Mouse (Mus musculus): ENCODE measurements around the gene Acp6.

The Acp6 gene

DNA sequence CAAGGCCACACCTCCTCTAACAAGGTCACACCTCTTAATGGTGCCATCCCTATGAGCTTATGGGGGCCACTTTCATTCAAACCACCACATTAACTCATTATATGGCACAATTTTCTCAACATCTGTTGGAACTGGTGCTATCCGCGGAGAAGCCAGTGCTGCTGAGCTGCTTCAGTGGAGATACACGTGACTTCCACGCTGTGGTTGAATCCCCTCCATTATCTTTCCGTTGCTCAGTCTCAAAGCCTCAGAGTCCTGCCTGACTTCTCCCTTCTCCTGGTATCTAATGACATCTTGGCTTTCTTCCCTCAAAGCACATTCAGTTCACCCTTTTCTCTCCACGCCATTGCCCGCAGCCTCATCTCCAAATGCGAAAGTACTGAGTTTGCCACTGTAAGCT, 38.0 kb downstream of the Acp6 start:
- no peak for DNase-seq (ENCODE audit: low spot score in 2 of 2)

- no peak for DNase-seq (ENCODE audit: low spot score in 2 of 2)
These were observed 40.7 kb downstream of the Acp6 start for GRCm38 (mm10) chr3:97199261-97199660.

DNA sequence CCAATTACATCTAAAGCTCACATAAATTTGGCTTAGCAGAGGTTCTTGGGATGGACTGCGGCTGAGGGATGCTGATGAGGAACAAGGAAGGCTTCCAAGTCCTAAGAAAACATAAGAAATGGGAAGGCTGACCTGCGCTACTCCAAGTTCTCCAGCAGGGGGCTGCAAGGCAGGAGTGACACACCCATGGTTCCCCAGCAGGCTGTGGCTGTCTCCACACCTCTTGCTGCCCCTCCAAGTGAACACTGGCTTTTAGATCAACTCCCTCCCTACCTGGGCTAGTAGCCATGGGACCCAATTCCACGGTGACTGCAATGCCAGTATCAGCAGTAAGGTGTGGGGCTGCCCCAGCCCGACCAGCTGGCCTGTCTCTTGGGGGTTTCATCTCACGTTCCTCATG, 43.4 kb downstream of the Acp6 start:
- peak; percentile 16 to 45 for DNase-seq (ENCODE audit: low spot score in 2 of 2)

GRCm38 (mm10) chr3:97203880-97204279, 45.3 kb downstream of the Acp6 start:
- peak in 1 of 2 experiments; percentile 59 for DNase-seq (ENCODE audit: low spot score in 2 of 2)

DNA sequence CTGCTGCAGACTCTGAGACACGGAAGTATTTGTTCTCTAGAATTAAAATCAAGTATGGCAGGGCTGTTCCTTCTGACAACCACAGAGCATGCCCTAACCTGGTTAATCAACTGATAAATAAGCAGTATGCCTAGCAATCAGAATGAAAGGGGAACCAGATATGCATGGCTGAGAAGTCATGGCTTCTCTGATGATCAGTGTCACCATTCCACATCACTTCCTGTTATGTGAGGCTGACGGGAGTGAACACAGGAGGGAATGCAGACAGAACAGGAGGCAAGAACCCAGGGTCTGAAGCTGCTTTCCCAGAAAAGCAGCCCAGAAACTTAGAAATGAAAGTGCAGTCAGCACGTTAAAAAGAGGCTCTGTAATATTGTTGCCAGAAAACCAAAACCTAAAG, 47.9 kb downstream of the Acp6 start:
- DNase-seq (ENCODE audit: low spot score in 2 of 2) = peak in 1 of 2 experiments; percentile 33

- no peak for DNase-seq (ENCODE audit: low spot score in 2 of 2)
These were observed 50.8 kb downstream of the Acp6 start for GRCm38 (mm10) chr3:97209351-97209750.

DNA sequence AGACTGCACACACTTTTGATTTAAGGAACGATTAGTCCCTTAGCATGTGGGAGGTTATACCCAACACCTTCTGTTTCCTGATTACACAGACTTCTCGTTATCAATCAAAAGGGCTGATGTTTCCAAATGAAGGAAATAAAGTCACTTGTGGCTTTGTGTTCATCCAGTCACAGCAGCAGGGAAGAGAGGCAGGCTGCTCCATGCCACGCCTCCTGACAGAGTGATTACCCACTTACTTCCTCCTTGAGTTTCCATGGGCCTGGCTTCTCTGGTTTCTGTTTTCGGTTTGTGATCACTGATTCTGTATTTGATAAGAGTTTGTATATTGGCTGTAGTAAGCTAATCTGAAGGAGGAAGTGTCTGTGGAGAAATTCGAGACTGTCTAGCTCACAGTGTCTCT, 52.6 kb downstream of the Acp6 start:
- DNase-seq (ENCODE audit: low spot score in 2 of 2) = peak in 1 of 2 experiments; percentile 26

DNA sequence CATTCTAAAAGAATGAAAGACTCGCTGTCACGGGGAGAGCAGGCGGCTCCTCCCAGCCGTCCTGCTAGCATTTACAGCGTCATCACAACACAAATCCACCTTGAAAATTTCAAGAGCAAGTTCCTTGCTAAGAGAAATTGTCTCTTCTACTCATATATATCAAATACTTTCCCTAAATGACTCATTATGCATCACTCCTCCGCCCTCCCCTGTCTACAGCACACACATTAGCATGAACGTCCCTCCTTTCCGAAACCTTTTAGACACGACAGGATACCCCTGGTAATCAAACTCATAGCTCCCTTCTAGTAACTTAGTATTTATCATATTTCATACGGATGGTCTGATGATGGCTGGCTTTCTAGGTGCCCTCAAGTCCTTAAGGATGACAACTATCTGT, 55.3 kb downstream of the Acp6 start:
- DNase-seq (ENCODE audit: low spot score in 2 of 2) = no peak

DNA sequence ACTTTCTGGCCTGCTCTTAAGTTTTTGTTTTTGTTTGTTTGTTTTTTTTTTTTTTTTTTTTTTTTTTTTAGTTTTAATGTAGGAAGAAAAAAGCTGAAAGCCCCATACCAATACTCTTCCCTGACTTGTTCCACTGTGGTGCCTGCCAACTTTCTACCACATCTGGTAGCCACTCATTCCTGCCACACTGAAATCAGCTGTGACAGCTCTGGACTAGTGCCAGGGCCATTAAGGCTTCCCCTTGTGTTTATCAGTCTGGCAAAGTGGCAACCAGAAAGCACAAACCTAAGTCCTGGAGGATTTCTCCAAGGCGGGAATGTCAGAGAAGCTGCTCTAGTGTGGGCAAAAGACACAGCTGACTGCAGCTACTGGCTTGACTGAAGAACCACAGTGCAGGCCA, 55.9 kb downstream of the Acp6 start:
- DNase-seq (ENCODE audit: low spot score in 2 of 2) = no peak

- no peak for DNase-seq (ENCODE audit: low spot score in 2 of 2)
These were observed 56.9 kb downstream of the Acp6 start for GRCm38 (mm10) chr3:97215526-97215925.

- no peak for DNase-seq (ENCODE audit: low spot score in 2 of 2)
These were observed 64.7 kb downstream of the Acp6 start for GRCm38 (mm10) chr3:97223261-97223660.

- DNase-seq (ENCODE audit: low spot score in 2 of 2) = no peak
These were observed 66.7 kb downstream of the Acp6 start for GRCm38 (mm10) chr3:97225231-97225630.

GRCm38 (mm10) chr3:97226719-97227118, 68.1 kb downstream of the Acp6 start:
- no peak for DNase-seq (ENCODE audit: low spot score in 2 of 2)

All from natural killer cell, adult 2 months (primary cell).